In genomic region chr16:76054976-76055375, GRCm38 (mm10) we compare ENCODE assay signal across 21 mouse cellular contexts.
"Had no signal": no experiment of that assay in that cellular context is flagged by ENCODE, and none has a peak within 500 bp of the region (broad histone marks: within the 10 kb centered on the region; RNA-seq: fewer than 3 reads in every experiment).

No protein-coding gene starts in this region.

- DNase-seq: liver, embryonic 13.5 days; liver, postnatal 0 days; lung, adult 2 months; lung, postnatal 14 days; lung, postnatal 36 days; midbrain, embryonic 14.5 days; retina, postnatal 1 day; right cerebral cortex, adult 18-20 months; right cerebral cortex, postnatal 25 days; right cerebral cortex, postnatal 4 days; spleen, adult 18-20 months; thymus, adult 2 months; thymus, postnatal 25 days had no signal

- H3K36me3 ChIP-seq: liver, embryonic 13.5 days; liver, embryonic 15.5 days; lung, embryonic 15.5 days; midbrain, embryonic 10.5 days; midbrain, embryonic 12.5 days; neural tube, embryonic 12.5 days; stomach, embryonic 15.5 days had no signal

- ATAC-seq: liver, postnatal 0 days; lung, postnatal 0 days; midbrain, embryonic 16.5 days had no signal

- H3K27me3 ChIP-seq: liver, embryonic 13.5 days; liver, embryonic 15.5 days; lung, embryonic 15.5 days; midbrain, embryonic 12.5 days; neural tube, embryonic 12.5 days; stomach, embryonic 15.5 days had no signal
